Mouse (Mus musculus): ENCODE measurements around the gene Zfp518b. TPM values are rescaled to one million over a fixed set of nuclear protein-coding genes. Genes with fewer than 3 reads are reported as not detected.
A peak's percentile ranks its signal among the peaks of the same experiment; 100 is the strongest.

Gene Zfp518b
- polyA plus RNA-seq, 1 experiment: 0.43 TPM

GRCm38 (mm10) chr5:38634321-38635164 is 50.1 kb downstream of the Zfp518b start:
- H3K27ac ChIP-seq (ENCODE audit: insufficient read depth, low read length): no peak overlapping the region

GRCm38 (mm10) chr5:38632463-38633449 is 51.9 kb downstream of the Zfp518b start:
- peak; percentile 12 to 49 for DNase-seq (ENCODE audit: low read depth in 1 of 2, low spot score in 2 of 2)
- TF ChIP-seq POLR2A (IDR thresholded peaks at IDR 0.05; ENCODE audit: low read depth, low read length) (no peak), CTCF (IDR thresholded peaks at IDR 0.05; ENCODE audit: extremely low read depth, insufficient read depth, insufficient read length, insufficient replicate concordance) (peak; percentile 16; the same call in 1 of the 2 replicates)

More at GRCm38 (mm10) chr5:38634321-38635164, 50.1 kb downstream of the Zfp518b start:
- Histone ChIP-seq H3K27me3 (ENCODE audit: control insufficient read depth, insufficient read depth, low read length) (no peaks in the 10 kb centered on the region), H3K4me3 (ENCODE audit: extremely low read depth, insufficient read depth, insufficient read length) (no peak overlapping the region), H3K36me3 (ENCODE audit: control insufficient read depth, insufficient read depth, low read length) (no peaks in the 10 kb centered on the region), H3K4me1 (ENCODE audit: control insufficient read depth, insufficient read depth, insufficient read length) (no peaks in the 10 kb centered on the region)
- WGBS: 46% methylated on average over 11 of the region's 11 CpGs
- no peak for TF ChIP-seq CTCF (IDR thresholded peaks at IDR 0.05; ENCODE audit: extremely low read depth, insufficient read depth, insufficient read length, insufficient replicate concordance)
- TF ChIP-seq POLR2A (IDR thresholded peaks at IDR 0.05; ENCODE audit: low read depth, low read length): no peak
- DNase-seq (ENCODE audit: low read depth in 1 of 2, low spot score in 2 of 2): no peak

GRCm38 (mm10) chr5:38628023-38628422 is 56.6 kb downstream of the Zfp518b start:
- no peak for TF ChIP-seq POLR2A (IDR thresholded peaks at IDR 0.05; ENCODE audit: low read depth, low read length)
- TF ChIP-seq CTCF (IDR thresholded peaks at IDR 0.05; ENCODE audit: extremely low read depth, insufficient read depth, insufficient read length, insufficient replicate concordance): no peak
- Histone ChIP-seq H3K36me3 (ENCODE audit: control insufficient read depth, insufficient read depth, low read length) (no peaks in the 10 kb centered on the region), H3K4me1 (ENCODE audit: control insufficient read depth, insufficient read depth, insufficient read length) (no peaks in the 10 kb centered on the region), H3K4me3 (ENCODE audit: extremely low read depth, insufficient read depth, insufficient read length) (no peak overlapping the region), H3K27ac (ENCODE audit: insufficient read depth, low read length) (no peak overlapping the region), H3K27me3 (ENCODE audit: control insufficient read depth, insufficient read depth, low read length) (no peaks in the 10 kb centered on the region)
- 45% methylated on average over 2 of the region's 2 CpGs for WGBS
- DNase-seq (ENCODE audit: low read depth in 1 of 2, low spot score in 2 of 2): no peak

More at GRCm38 (mm10) chr5:38632463-38633449, 51.9 kb downstream of the Zfp518b start:
- Histone ChIP-seq H3K27me3 (ENCODE audit: control insufficient read depth, insufficient read depth, low read length) (no peaks in the 10 kb centered on the region), H3K4me1 (ENCODE audit: control insufficient read depth, insufficient read depth, insufficient read length) (no peaks in the 10 kb centered on the region), H3K4me3 (ENCODE audit: extremely low read depth, insufficient read depth, insufficient read length) (no peak overlapping the region), H3K36me3 (ENCODE audit: control insufficient read depth, insufficient read depth, low read length) (no peaks in the 10 kb centered on the region), H3K27ac (ENCODE audit: insufficient read depth, low read length) (no peak overlapping the region)
- 72% methylated on average over 13 of the region's 13 CpGs for WGBS

- DNase-seq (ENCODE audit: low read depth in 1 of 2, low spot score in 2 of 2): no peak
- 85% methylated on average over 3 of the region's 3 CpGs for WGBS
These were observed 57.7 kb downstream of the Zfp518b start for GRCm38 (mm10) chr5:38626883-38627282.

GRCm38 (mm10) chr5:38620783-38621182 is 63.8 kb downstream of the Zfp518b start:
- Histone ChIP-seq H3K4me3 (ENCODE audit: extremely low read depth, insufficient read depth, insufficient read length) (no peak overlapping the region), H3K36me3 (ENCODE audit: control insufficient read depth, insufficient read depth, low read length) (no peaks in the 10 kb centered on the region), H3K27ac (ENCODE audit: insufficient read depth, low read length) (no peak overlapping the region), H3K27me3 (ENCODE audit: control insufficient read depth, insufficient read depth, low read length) (no peaks in the 10 kb centered on the region), H3K4me1 (ENCODE audit: control insufficient read depth, insufficient read depth, insufficient read length) (no peaks in the 10 kb centered on the region)
- WGBS: 8% methylated on average over 5 of the region's 5 CpGs
- peak in 1 of 2 experiments; percentile 5 for DNase-seq (ENCODE audit: low read depth in 1 of 2, low spot score in 2 of 2)
- TF ChIP-seq CTCF (IDR thresholded peaks at IDR 0.05; ENCODE audit: extremely low read depth, insufficient read depth, insufficient read length, insufficient replicate concordance) (no peak), POLR2A (IDR thresholded peaks at IDR 0.05; ENCODE audit: low read depth, low read length) (no peak)

More at GRCm38 (mm10) chr5:38626883-38627282, 57.7 kb downstream of the Zfp518b start:
- no peak overlapping the region for H3K27ac ChIP-seq (ENCODE audit: insufficient read depth, low read length)
- no peak for TF ChIP-seq POLR2A (IDR thresholded peaks at IDR 0.05; ENCODE audit: low read depth, low read length)
- no peak for TF ChIP-seq CTCF (IDR thresholded peaks at IDR 0.05; ENCODE audit: extremely low read depth, insufficient read depth, insufficient read length, insufficient replicate concordance)
- no peaks in the 10 kb centered on the region for H3K36me3 ChIP-seq (ENCODE audit: control insufficient read depth, insufficient read depth, low read length)
- H3K27me3 ChIP-seq (ENCODE audit: control insufficient read depth, insufficient read depth, low read length): no peaks in the 10 kb centered on the region
- no peaks in the 10 kb centered on the region for H3K4me1 ChIP-seq (ENCODE audit: control insufficient read depth, insufficient read depth, insufficient read length)
- no peak overlapping the region for H3K4me3 ChIP-seq (ENCODE audit: extremely low read depth, insufficient read depth, insufficient read length)

GRCm38 (mm10) chr5:38618908-38619307 is 65.7 kb downstream of the Zfp518b start:
- TF ChIP-seq CTCF (IDR thresholded peaks at IDR 0.05; ENCODE audit: extremely low read depth, insufficient read depth, insufficient read length, insufficient replicate concordance) (no peak), POLR2A (IDR thresholded peaks at IDR 0.05; ENCODE audit: low read depth, low read length) (no peak)
- DNase-seq (ENCODE audit: low read depth in 1 of 2, low spot score in 2 of 2): no peak
- WGBS: 74% methylated on average over 3 of the region's 3 CpGs
- Histone ChIP-seq H3K4me1 (ENCODE audit: control insufficient read depth, insufficient read depth, insufficient read length) (no peaks in the 10 kb centered on the region), H3K27ac (ENCODE audit: insufficient read depth, low read length) (no peak overlapping the region), H3K4me3 (ENCODE audit: extremely low read depth, insufficient read depth, insufficient read length) (no peak overlapping the region), H3K36me3 (ENCODE audit: control insufficient read depth, insufficient read depth, low read length) (no peaks in the 10 kb centered on the region), H3K27me3 (ENCODE audit: control insufficient read depth, insufficient read depth, low read length) (no peaks in the 10 kb centered on the region)

Other genes starting within 250 kb of the Zfp518b start
- 3.2 and 3.3 TPM in 2 replicates for gene Slc2a9, start 181.7 kb downstream of the Zfp518b start, polyA plus RNA-seq (2012; rRNA removed)
- 172 and 188 TPM in 2 replicates for gene Wdr1, start 121.6 kb downstream of the Zfp518b start, polyA plus RNA-seq (2012; rRNA removed)
- gene Clnk, start 192.0 kb upstream of the Zfp518b start, polyA plus RNA-seq (2012; rRNA removed): 0.27 and 0.31 TPM in 2 replicates

Data from spleen, adult 2 months (tissue).